Mouse (Mus musculus): ENCODE data around the gene Cct5. TPM values are rescaled to one million over a fixed set of nuclear protein-coding genes. Genes with fewer than 3 reads are reported as not detected.

Cct5 gene
- polyA plus RNA-seq, 1 experiment from 2014 or later = 211 TPM

GRCm38 (mm10) chr15:31619521-31619920 is 17.9 kb upstream of the Cct5 start:
- H3K9ac ChIP-seq (replicated peaks; ENCODE audit: low read depth) = no peak overlapping the region

GRCm38 (mm10) chr15:31617261-31617660 is 15.7 kb upstream of the Cct5 start:
- Histone ChIP-seq H3K9me3 (ENCODE audit: low read length) (no peaks in the 10 kb centered on the region), H3K27ac (ENCODE audit: low read length) (no peak overlapping the region), H3K9ac (replicated peaks; ENCODE audit: low read depth) (no peak overlapping the region), H3K4me2 (replicated peaks; ENCODE audit: low read depth, low read length) (no peak overlapping the region), H3K27me3 (replicated peaks; ENCODE audit: insufficient read depth, low read length) (no peaks in the 10 kb centered on the region), H3K36me3 (ENCODE audit: insufficient read depth, low read length) (peaks cover 11% of the 10 kb centered on the region), H3K4me1 (ENCODE audit: insufficient read depth, low read depth, low read length) (no peaks in the 10 kb centered on the region), H3K4me3 (ENCODE audit: low read depth, low read length) (no peak overlapping the region)
- TF ChIP-seq EP300 (IDR thresholded peaks at IDR 0.05) (no peak), CTCF (IDR thresholded peaks at IDR 0.05) (no peak)
- DNase-seq (ENCODE audit: low spot score) = no peak
- 90% methylated on average over 9 of the region's 9 CpGs for WGBS
- ATAC-seq = no peak

More at GRCm38 (mm10) chr15:31619521-31619920, 17.9 kb upstream of the Cct5 start:
- 88% methylated on average over 8 of the region's 8 CpGs for WGBS
- Histone ChIP-seq H3K27ac (ENCODE audit: low read length) (no peak overlapping the region), H3K4me1 (ENCODE audit: insufficient read depth, low read depth, low read length) (no peaks in the 10 kb centered on the region), H3K4me2 (replicated peaks; ENCODE audit: low read depth, low read length) (no peak overlapping the region), H3K27me3 (replicated peaks; ENCODE audit: insufficient read depth, low read length) (no peaks in the 10 kb centered on the region), H3K9me3 (ENCODE audit: low read length) (no peaks in the 10 kb centered on the region), H3K36me3 (ENCODE audit: insufficient read depth, low read length) (peaks cover 11% of the 10 kb centered on the region), H3K4me3 (ENCODE audit: low read depth, low read length) (no peak overlapping the region)
- DNase-seq (ENCODE audit: low spot score) (no peak), ATAC-seq (no peak)
- no peak for TF ChIP-seq EP300 (IDR thresholded peaks at IDR 0.05)
- peak; percentile 33 for TF ChIP-seq CTCF (IDR thresholded peaks at IDR 0.05)

GRCm38 (mm10) chr15:31614666-31615065 is 13.1 kb upstream of the Cct5 start:
- no peak for DNase-seq (ENCODE audit: low spot score)
- Histone ChIP-seq H3K9me3 (ENCODE audit: low read length) (no peaks in the 10 kb centered on the region), H3K36me3 (ENCODE audit: insufficient read depth, low read length) (peaks cover 14% of the 10 kb centered on the region), H3K9ac (replicated peaks; ENCODE audit: low read depth) (no peak overlapping the region), H3K4me1 (ENCODE audit: insufficient read depth, low read depth, low read length) (no peaks in the 10 kb centered on the region), H3K27ac (ENCODE audit: low read length) (no peak overlapping the region), H3K4me3 (ENCODE audit: low read depth, low read length) (no peak overlapping the region), H3K27me3 (replicated peaks; ENCODE audit: insufficient read depth, low read length) (no peaks in the 10 kb centered on the region), H3K4me2 (replicated peaks; ENCODE audit: low read depth, low read length) (no peak overlapping the region)
- 81% methylated on average over 2 of the region's 2 CpGs for WGBS
- TF ChIP-seq CTCF (IDR thresholded peaks at IDR 0.05) = no peak
- TF ChIP-seq EP300 (IDR thresholded peaks at IDR 0.05) = no peak
- no peak for ATAC-seq

GRCm38 (mm10) chr15:31613826-31614453 is 12.3 kb upstream of the Cct5 start:
- no peak overlapping the region for H3K4me2 ChIP-seq (replicated peaks; ENCODE audit: low read depth, low read length)
- H3K9ac ChIP-seq (replicated peaks; ENCODE audit: low read depth) = no peak overlapping the region
- no peak overlapping the region for H3K4me3 ChIP-seq (ENCODE audit: low read depth, low read length)
- WGBS = 80% methylated on average over 6 of the region's 6 CpGs
- H3K36me3 ChIP-seq (ENCODE audit: insufficient read depth, low read length) = peaks cover 15% of the 10 kb centered on the region
- DNase-seq (ENCODE audit: low spot score) (no peak), ATAC-seq (no peak)
- H3K27me3 ChIP-seq (replicated peaks; ENCODE audit: insufficient read depth, low read length) = no peaks in the 10 kb centered on the region
- no peaks in the 10 kb centered on the region for H3K4me1 ChIP-seq (ENCODE audit: insufficient read depth, low read depth, low read length)
- H3K9me3 ChIP-seq (ENCODE audit: low read length) = no peaks in the 10 kb centered on the region
- TF ChIP-seq EP300 (IDR thresholded peaks at IDR 0.05) (no peak), CTCF (IDR thresholded peaks at IDR 0.05) (no peak)
- H3K27ac ChIP-seq (ENCODE audit: low read length) = no peak overlapping the region

- Histone ChIP-seq H3K4me2 (replicated peaks; ENCODE audit: low read depth, low read length) (no peak overlapping the region), H3K9me3 (ENCODE audit: low read length) (no peaks in the 10 kb centered on the region), H3K27ac (ENCODE audit: low read length) (no peak overlapping the region), H3K36me3 (ENCODE audit: insufficient read depth, low read length) (0 out of 2 replicates have a peak, but pooled peaks cover 4% of the 10 kb centered on the region), H3K9ac (replicated peaks; ENCODE audit: low read depth) (no peak overlapping the region), H3K4me1 (ENCODE audit: insufficient read depth, low read depth, low read length) (no peaks in the 10 kb centered on the region), H3K4me3 (ENCODE audit: low read depth, low read length) (no peak overlapping the region), H3K27me3 (replicated peaks; ENCODE audit: insufficient read depth, low read length) (no peaks in the 10 kb centered on the region)
- TF ChIP-seq CTCF (IDR thresholded peaks at IDR 0.05) (no peak), EP300 (IDR thresholded peaks at IDR 0.05) (no peak)
- 94% methylated on average over 4 of the region's 4 CpGs for WGBS
- ATAC-seq = no peak
- DNase-seq (ENCODE audit: low spot score) = no peak
These were observed 10.4 kb upstream of the Cct5 start for GRCm38 (mm10) chr15:31611976-31612375.

GRCm38 (mm10) chr15:31611027-31611426 is 9.4 kb upstream of the Cct5 start:
- H3K9ac ChIP-seq (replicated peaks; ENCODE audit: low read depth) = no peak overlapping the region
- ATAC-seq = peak; percentile 62
- no peaks in the 10 kb centered on the region for H3K9me3 ChIP-seq (ENCODE audit: low read length)
- H3K36me3 ChIP-seq (ENCODE audit: insufficient read depth, low read length) = 0 out of 2 replicates have a peak, but pooled peaks cover 4% of the 10 kb centered on the region
- 65% methylated on average over 3 of the region's 3 CpGs for WGBS
- TF ChIP-seq EP300 (IDR thresholded peaks at IDR 0.05) = no peak
- peak; percentile 72 for TF ChIP-seq CTCF (IDR thresholded peaks at IDR 0.05)
- peak; percentile 64 for DNase-seq (ENCODE audit: low spot score)
- H3K27me3 ChIP-seq (replicated peaks; ENCODE audit: insufficient read depth, low read length) = no peaks in the 10 kb centered on the region
- H3K4me1 ChIP-seq (ENCODE audit: insufficient read depth, low read depth, low read length) = no peaks in the 10 kb centered on the region
- no peak overlapping the region for H3K27ac ChIP-seq (ENCODE audit: low read length)
- no peak overlapping the region for H3K4me2 ChIP-seq (replicated peaks; ENCODE audit: low read depth, low read length)
- no peak overlapping the region for H3K4me3 ChIP-seq (ENCODE audit: low read depth, low read length)
